Mouse (Mus musculus): ENCODE measurements around the gene Endod1. TPM values are rescaled to one million over a fixed set of nuclear protein-coding genes. Genes with fewer than 3 reads are reported as not detected.
"Not testable (repeated sequence)": the region's sequence is repeated elsewhere in the genome, so short reads cannot be mapped to it uniquely, and the experiment has no call there.

The Endod1 gene
- polyA plus RNA-seq, 1 experiment from 2014 or later: 11.4 TPM

DNA sequence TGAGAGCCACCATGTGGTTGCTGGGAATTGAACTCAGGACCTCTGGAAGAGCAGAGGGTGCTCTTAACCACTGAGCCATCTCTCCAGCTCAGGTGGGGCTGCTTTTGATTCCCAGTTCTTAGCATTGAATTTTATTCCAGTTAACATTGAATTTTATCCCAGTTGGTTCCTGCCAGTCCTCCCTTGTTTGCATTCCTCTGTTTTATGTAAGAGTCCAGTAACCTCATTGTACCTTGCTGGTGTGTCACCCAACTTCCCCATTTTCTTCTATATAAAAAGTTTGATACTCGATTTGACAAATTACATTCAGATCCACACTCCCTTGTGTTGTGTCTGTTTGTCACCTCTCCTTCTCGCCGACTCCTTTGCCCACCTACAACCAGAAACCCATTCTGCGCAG is 35.4 kb downstream of the Endod1 start:
- not testable (repeated sequence) for H3K27me3 ChIP-seq (ENCODE audit: insufficient read depth, poor library complexity, severe bottlenecking); H3K4me1 ChIP-seq; H3K27ac ChIP-seq; H3K4me3 ChIP-seq; H3K36me3 ChIP-seq; DNase-seq (ENCODE audit: low spot score); H3K9me3 ChIP-seq
- WGBS: 88% methylated on average over 4 of the region's 4 CpGs

DNA sequence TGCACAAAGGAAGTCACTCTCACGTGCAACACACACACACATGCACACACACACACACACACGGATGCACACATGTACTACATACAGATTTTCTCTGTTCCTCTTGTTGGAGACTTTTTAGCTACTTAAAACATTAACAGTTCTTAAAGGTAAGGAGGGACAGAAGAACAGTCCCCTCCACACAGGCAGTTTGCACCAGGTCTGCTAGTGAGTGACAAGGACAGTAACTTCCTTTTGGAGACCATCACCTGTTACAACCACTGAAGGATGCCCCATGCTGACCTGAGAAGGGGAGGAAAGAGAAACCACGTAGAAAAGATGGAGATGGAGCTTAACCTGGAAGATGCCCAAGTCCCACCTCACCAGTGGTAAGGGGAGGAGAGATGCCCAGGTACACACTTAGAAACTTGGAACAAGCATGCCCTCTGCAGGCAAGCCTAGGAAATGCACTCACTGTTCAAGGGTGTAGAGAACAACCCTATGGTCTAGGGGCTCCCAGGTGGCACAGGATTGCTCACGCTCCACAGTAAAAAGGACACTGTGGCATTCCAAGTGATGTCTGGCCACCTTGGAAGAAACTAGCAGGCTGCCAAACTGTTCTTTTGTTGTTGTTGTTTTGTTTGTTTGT is 39.2 kb downstream of the Endod1 start:
- Histone ChIP-seq H3K27me3 (ENCODE audit: insufficient read depth, poor library complexity, severe bottlenecking) (0 out of 2 replicates have a peak, but pooled peaks cover 5% of the 10 kb centered on the region), H3K27ac (no peak overlapping the region), H3K9me3 (no peaks in the 10 kb centered on the region), H3K4me1 (no peaks in the 10 kb centered on the region), H3K4me3 (no peak overlapping the region), H3K36me3 (no peaks in the 10 kb centered on the region)
- 57% methylated on average over 4 of the region's 4 CpGs for WGBS
- no peak for DNase-seq (ENCODE audit: low spot score)

DNA sequence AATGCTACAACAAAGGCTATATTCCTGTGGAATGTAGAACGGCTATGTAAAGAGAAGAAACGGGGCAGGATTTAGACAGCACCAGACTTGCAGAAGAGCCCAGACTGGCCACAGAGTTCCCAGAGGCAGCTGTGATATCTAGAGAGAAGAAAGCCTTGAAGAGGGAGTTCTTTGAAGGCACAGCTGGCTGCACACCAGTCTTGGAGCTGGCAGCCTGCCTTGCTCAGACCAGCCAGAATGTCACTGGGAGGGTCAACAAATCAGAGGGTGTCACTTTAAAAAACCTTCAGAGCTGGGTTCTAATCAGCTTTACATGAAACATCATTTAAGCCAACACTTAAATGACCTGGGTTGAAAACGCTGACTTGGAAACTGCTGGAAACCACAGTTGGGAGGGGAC is 42.6 kb downstream of the Endod1 start:
- Histone ChIP-seq H3K9me3 (no peaks in the 10 kb centered on the region), H3K4me3 (no peak overlapping the region), H3K4me1 (no peaks in the 10 kb centered on the region), H3K27me3 (ENCODE audit: insufficient read depth, poor library complexity, severe bottlenecking) (0 out of 2 replicates have a peak, but pooled peaks cover 5% of the 10 kb centered on the region), H3K27ac (no peak overlapping the region), H3K36me3 (no peaks in the 10 kb centered on the region)
- DNase-seq (ENCODE audit: low spot score): no peak
- 62% methylated on average over 3 of the region's 3 CpGs for WGBS

DNA sequence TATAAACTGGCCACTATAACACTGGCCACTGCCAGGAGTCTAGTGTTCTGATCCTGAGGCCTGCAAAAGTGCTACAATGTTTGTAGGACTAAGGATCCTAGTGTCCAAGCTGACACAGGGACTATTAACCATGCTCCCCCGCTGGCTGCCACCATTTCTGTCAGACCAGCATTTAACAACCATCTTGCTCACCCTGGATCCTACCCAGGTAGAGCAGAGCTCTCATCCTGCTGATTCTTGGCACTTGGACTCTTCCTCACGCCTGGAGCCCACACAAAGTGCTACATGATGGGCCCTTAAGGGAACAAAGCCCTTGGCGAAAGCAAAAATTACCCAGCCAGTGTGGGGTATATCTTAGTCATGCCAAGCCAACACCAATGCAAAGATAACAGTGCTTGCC is 44.4 kb downstream of the Endod1 start:
- WGBS: 75% methylated on average over 3 of the region's 3 CpGs
- H3K36me3 ChIP-seq: no peaks in the 10 kb centered on the region
- H3K4me3 ChIP-seq: no peak overlapping the region
- H3K27ac ChIP-seq: no peak overlapping the region
- H3K4me1 ChIP-seq: 0 out of 2 replicates have a peak, but pooled peaks cover 3% of the 10 kb centered on the region
- no peaks in the 10 kb centered on the region for H3K9me3 ChIP-seq
- DNase-seq (ENCODE audit: low spot score): no peak
- no peaks in the 10 kb centered on the region for H3K27me3 ChIP-seq (ENCODE audit: insufficient read depth, poor library complexity, severe bottlenecking)

DNA sequence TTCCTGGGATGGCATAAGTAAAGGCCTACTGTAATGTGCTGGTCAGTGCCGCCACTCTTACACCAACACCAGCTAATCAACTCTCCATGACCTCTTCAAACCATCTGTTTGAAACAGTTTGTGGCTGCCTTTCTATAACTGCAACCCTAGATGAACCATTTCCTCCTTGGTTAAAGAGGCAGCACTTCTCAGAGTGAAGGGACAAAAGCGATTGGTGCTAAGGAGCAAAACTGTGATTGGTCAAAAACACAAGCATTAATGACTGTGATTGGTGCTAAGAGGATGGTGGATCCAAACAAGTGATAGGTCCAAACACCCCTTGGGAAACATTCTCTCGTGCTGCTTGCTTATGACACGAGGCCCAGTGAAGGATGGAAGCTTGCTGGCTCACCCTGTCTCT is 45.5 kb downstream of the Endod1 start:
- DNase-seq (ENCODE audit: low spot score): no peak
- H3K4me1 ChIP-seq: 0 out of 2 replicates have a peak, but pooled peaks cover 3% of the 10 kb centered on the region
- H3K36me3 ChIP-seq: no peaks in the 10 kb centered on the region
- H3K27me3 ChIP-seq (ENCODE audit: insufficient read depth, poor library complexity, severe bottlenecking): no peaks in the 10 kb centered on the region
- H3K27ac ChIP-seq: no peak overlapping the region
- H3K4me3 ChIP-seq: no peak overlapping the region
- WGBS: 79% methylated on average over 4 of the region's 4 CpGs
- no peaks in the 10 kb centered on the region for H3K9me3 ChIP-seq

DNA sequence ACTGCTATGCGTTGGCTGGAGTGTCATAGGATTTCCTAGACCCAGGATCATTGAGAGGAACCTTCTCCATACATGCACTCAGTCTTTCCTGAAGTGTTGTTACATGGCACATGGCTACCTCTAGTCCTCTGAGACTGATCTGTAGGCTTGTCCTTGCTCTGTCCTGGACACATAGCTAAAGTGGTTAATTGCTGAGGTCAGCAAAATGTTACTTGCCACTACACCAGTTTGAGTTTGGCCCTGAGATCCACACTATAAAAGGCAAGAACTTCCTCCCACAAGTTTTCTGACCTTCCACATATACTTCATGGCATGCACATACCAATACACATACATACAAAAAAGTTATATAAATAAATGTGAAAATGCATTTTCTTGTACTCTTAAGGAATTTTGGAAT is 64.7 kb downstream of the Endod1 start:
- Histone ChIP-seq H3K9me3 (no peaks in the 10 kb centered on the region), H3K4me1 (no peaks in the 10 kb centered on the region), H3K4me3 (no peak overlapping the region), H3K27ac (no peak overlapping the region), H3K36me3 (peaks cover 41% of the 10 kb centered on the region), H3K27me3 (ENCODE audit: insufficient read depth, poor library complexity, severe bottlenecking) (no peaks in the 10 kb centered on the region)
- 86% methylated on average over 1 of the region's 1 CpGs for WGBS
- peak; percentile 24 for DNase-seq (ENCODE audit: low spot score)

DNA sequence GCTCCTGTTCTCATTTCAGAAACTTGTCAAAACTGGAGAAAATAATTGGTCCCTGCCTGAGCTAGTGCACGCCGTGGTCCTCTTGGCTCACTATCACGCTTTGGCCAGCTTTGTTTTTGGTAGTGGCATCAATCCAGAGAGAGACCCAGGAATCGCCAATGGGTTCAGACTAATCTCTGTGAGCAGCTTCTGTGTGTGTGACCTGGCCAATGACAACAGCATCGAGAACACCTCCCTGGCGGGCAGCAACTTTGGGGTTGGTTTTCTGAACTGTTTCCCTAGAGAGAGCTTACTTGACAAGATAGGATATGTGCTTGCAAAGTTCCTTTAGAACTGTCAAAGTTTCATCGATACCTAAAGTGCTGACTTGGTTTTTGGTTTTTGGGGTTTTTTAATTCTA is 66.8 kb downstream of the Endod1 start:
- H3K4me3 ChIP-seq: no peak overlapping the region
- H3K36me3 ChIP-seq: peaks cover 35% of the 10 kb centered on the region
- 84% methylated on average over 7 of the region's 7 CpGs for WGBS
- H3K9me3 ChIP-seq: no peaks in the 10 kb centered on the region
- no peaks in the 10 kb centered on the region for H3K4me1 ChIP-seq
- peak; percentile 64 for DNase-seq (ENCODE audit: low spot score)
- no peak overlapping the region for H3K27ac ChIP-seq
- H3K27me3 ChIP-seq (ENCODE audit: insufficient read depth, poor library complexity, severe bottlenecking): no peaks in the 10 kb centered on the region

DNA sequence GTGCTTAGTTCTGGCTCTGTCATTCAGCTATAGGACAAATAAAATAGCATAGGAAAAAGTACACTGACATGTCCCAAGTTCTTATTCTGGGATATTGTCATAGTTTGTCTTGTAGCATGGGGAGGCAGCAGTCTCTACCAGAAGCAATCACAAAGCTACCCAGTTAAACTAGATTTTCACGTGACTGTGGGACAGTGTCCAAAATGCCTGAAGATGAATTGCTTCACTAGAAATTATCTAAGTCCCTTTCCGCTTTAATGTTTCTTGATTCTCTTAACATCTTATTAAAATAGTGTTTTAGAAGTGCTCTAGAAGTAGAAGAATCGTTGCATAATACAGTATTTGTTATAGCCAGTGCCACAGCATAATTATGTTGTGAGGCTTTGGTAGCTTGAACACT is 67.3 kb downstream of the Endod1 start:
- WGBS: 90% methylated on average over 3 of the region's 3 CpGs
- Histone ChIP-seq H3K9me3 (no peaks in the 10 kb centered on the region), H3K27me3 (ENCODE audit: insufficient read depth, poor library complexity, severe bottlenecking) (no peaks in the 10 kb centered on the region), H3K4me3 (no peak overlapping the region), H3K36me3 (peaks cover 36% of the 10 kb centered on the region), H3K27ac (no peak overlapping the region), H3K4me1 (no peaks in the 10 kb centered on the region)
- DNase-seq (ENCODE audit: low spot score): no peak

DNA sequence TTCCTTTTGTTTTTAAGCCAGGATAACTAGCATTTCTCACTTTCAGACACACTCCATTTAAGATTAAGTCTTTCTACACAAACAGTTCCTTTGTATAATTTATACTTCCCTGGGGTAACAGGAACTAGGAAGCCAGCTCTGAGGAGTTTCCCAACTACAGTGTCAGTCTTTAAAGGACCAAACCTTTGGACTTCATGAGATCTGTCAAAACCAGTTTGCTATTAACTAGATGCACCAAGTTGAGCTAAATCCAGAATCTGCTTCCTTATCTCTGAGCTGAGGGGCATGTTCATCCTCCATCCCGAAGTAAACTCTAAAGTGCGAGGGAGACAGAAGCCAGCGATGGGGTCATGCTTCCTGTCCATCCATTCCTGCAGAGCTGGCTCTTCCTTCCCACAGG is 74.0 kb downstream of the Endod1 start:
- Histone ChIP-seq H3K36me3 (peaks cover 17% of the 10 kb centered on the region; the same call in 1 of the 2 replicates), H3K27me3 (ENCODE audit: insufficient read depth, poor library complexity, severe bottlenecking) (no peaks in the 10 kb centered on the region), H3K9me3 (no peaks in the 10 kb centered on the region), H3K4me1 (0 out of 2 replicates have a peak, but pooled peaks cover 2% of the 10 kb centered on the region), H3K27ac (no peak overlapping the region), H3K4me3 (no peak overlapping the region)
- no peak for DNase-seq (ENCODE audit: low spot score)
- WGBS: 68% methylated on average over 3 of the region's 3 CpGs

DNA sequence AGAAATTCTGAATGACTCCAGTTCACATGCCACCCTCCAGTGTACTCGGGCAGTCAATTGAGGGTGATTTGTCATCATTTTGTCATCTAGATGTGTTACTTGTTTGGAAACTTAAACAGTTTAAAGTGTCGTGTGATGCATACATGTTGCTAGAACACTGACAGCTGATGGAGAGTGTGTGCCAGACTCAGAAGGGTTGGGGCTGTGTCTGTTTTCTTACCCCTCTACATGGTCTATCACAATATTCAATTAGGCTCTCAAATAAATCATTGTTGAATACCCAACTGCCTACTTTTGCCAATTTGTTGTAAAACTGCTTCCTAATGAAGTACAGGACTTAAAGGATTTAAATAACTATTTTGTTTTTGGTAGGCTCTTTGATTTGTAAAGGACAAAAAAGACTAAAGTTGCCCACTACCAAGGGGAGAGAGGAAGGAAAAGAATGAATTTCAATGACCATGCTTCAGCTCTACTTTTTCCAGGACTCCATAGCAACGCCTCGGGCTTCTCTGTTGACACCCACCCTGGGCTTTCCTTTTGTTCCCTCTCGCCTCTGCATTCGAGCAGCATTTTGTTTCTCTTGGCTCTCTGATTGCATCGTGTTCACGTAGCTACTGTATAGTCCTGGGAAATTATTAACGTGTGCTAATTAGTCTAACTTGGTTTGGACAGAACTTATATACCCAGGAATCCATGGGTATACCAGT is 76.9 kb downstream of the Endod1 start:
- no peak overlapping the region for H3K4me3 ChIP-seq
- 75% methylated on average over 9 of the region's 9 CpGs for WGBS
- no peaks in the 10 kb centered on the region for H3K9me3 ChIP-seq
- H3K27ac ChIP-seq: no peak overlapping the region
- DNase-seq (ENCODE audit: low spot score): no peak
- H3K27me3 ChIP-seq (ENCODE audit: insufficient read depth, poor library complexity, severe bottlenecking): no peaks in the 10 kb centered on the region
- H3K36me3 ChIP-seq: peaks cover 10% of the 10 kb centered on the region; the same call in 1 of the 2 replicates
- H3K4me1 ChIP-seq: 0 out of 2 replicates have a peak, but pooled peaks cover 2% of the 10 kb centered on the region

Other genes starting within 250 kb of the Endod1 start
- 12.3 and 13.6 TPM in 2 replicates for gene Sesn3, start 106.4 kb downstream of the Endod1 start, polyA plus RNA-seq (2016; fragmentation: Nextera tagmentation; extraction: Ambion mirVana)
- 0.06 TPM in 1 of 2 replicates, not detected in the other for gene Kdm4d, start 119.0 kb upstream of the Endod1 start, polyA plus RNA-seq (2016; fragmentation: Nextera tagmentation; extraction: Ambion mirVana)
- 134 and 161 TPM in 2 replicates for gene Cwc15, start 119.1 kb upstream of the Endod1 start, polyA plus RNA-seq (2016; fragmentation: Nextera tagmentation; extraction: Ambion mirVana)